Mouse (Mus musculus): ENCODE data around the gene Daam2.

DNA sequence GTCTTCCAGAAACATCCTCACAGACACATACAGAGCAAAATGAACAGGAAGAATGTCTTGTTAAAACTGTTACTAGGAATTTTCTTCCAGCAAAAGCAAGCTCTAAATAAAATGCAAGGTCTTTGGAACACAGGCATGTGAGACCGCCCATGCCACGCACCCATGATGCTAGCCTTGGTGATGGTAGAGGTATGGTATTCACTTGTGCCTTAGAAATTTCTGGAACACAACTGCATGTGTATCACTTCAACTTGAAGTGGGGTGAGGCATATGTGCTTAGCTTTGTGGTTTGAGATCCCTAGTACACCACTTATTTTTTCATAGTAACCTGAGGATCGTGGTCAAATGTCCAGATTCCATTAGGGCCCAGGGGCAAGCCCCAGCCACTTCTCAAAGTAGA lies 13.2 kb upstream of the Daam2 start:
- no peak for TF ChIP-seq HCFC1 (IDR thresholded peaks at IDR 0.05; ENCODE audit: borderline replicate concordance, insufficient read depth, low read length)
- TF ChIP-seq CHD2 (IDR thresholded peaks at IDR 0.05; ENCODE audit: low read depth, low read length) = no peak
- no peak for TF ChIP-seq MAFK (IDR thresholded peaks at IDR 0.05; ENCODE audit: insufficient read depth, low read depth, low read length)
- no peak for TF ChIP-seq ZNF384 (IDR thresholded peaks at IDR 0.05; ENCODE audit: low read depth, low read length)
